Mouse (Mus musculus) stomach, embryonic 14.5 days (tissue): ENCODE measurements around the gene Ccdc13. TPM values are rescaled to one million over a fixed set of nuclear protein-coding genes. Genes with fewer than 3 reads are reported as not detected.

Experiments used
- polyA plus RNA-seq: library from polyadenylated mRNA; unstranded; fragments of >200 nt; fragmentation: Nextera tagmentation; extraction: Ambion mirVana; gene quantifications from 2 replicates; pipeline ENCODE4 v1.2.1, GENCODE M21; 2014

Ccdc13 gene
- polyA plus RNA-seq, 1 experiment from 2014 or later: 1.4 TPM

Other genes starting within 250 kb of the Ccdc13 start
- 0.55 TPM in 1 of 2 replicates, not detected in the other for gene Lyzl4, start 197.4 kb downstream of the Ccdc13 start, polyA plus RNA-seq
- gene Vipr1, start 196.7 kb downstream of the Ccdc13 start, polyA plus RNA-seq: 0.29 and 0.46 TPM in 2 replicates
- 10.1 and 12.4 TPM in 2 replicates for gene Sec22c, start 134.0 kb downstream of the Ccdc13 start, polyA plus RNA-seq
- 136 TPM in 2 replicates for gene Ss18l2, start 129.1 kb downstream of the Ccdc13 start, polyA plus RNA-seq
- gene Nktr, start 120.3 kb downstream of the Ccdc13 start, polyA plus RNA-seq: 88.1 and 102 TPM in 2 replicates
- 12.5 and 13.7 TPM in 2 replicates for gene Zfp651, start 80.1 kb downstream of the Ccdc13 start, polyA plus RNA-seq
- 0.17 and 0.57 TPM in 2 replicates for gene Klhl40, start 61.9 kb downstream of the Ccdc13 start, polyA plus RNA-seq
- gene Hhatl, start 47.0 kb downstream of the Ccdc13 start, polyA plus RNA-seq: 0.78 and 1.1 TPM in 2 replicates
- 289 and 309 TPM in 2 replicates for gene Higd1a, start 18.9 kb upstream of the Ccdc13 start, polyA plus RNA-seq
- gene Ackr2, start 58.9 kb upstream of the Ccdc13 start, polyA plus RNA-seq: 0.25 and 0.32 TPM in 2 replicates
- not detected in 2 replicates for gene Cyp8b1, start 76.8 kb upstream of the Ccdc13 start, polyA plus RNA-seq
- 4.0 and 4.4 TPM in 2 replicates for gene Fam198a, start 111.5 kb upstream of the Ccdc13 start, polyA plus RNA-seq
- 13.0 and 13.8 TPM in 2 replicates for gene Pomgnt2, start 157.6 kb upstream of the Ccdc13 start, polyA plus RNA-seq